ENCODE assay signal across 20 mouse cellular contexts in genomic region chr7:144929506-144929905, GRCm38 (mm10). TPM values are rescaled to one million over a fixed set of nuclear protein-coding genes. Genes with fewer than 3 reads are reported as not detected.
A peak's percentile ranks its signal among the peaks of the same experiment; 100 is the strongest.
DNase-seq lines count a peak whose midpoint lies in the region; ATAC-seq and TF ChIP-seq lines count a peak whose summit lies in the region.
"Had no signal": no experiment of that assay in that cellular context is flagged by ENCODE, and none has a peak within 500 bp of the region (broad histone marks: within the 10 kb centered on the region; RNA-seq: fewer than 3 reads in every experiment).

No protein-coding gene starts in this region.

- TF ChIP-seq CTCF in embryonic fibroblast, embryonic 13.5 days (IDR thresholded peaks at IDR 0.05; ENCODE audit: borderline replicate concordance, insufficient read depth, low read length), result no peak

- peak; percentile 90 for DNase-seq in heart, adult 11 months
- no peak for DNase-seq in heart, adult 18-20 months
- peak; percentile 25 for DNase-seq in lung, postnatal 36 days
- DNase-seq in lung, postnatal 25 days (ENCODE audit: low spot score), result no peak
- DNase-seq in 416B (ENCODE audit: low read depth), result peak; percentile 33
- DNase-seq: adrenal gland, postnatal 25 days; cerebellum, adult 8-10 months; heart, postnatal 4 days; layer of hippocampus, postnatal 36 days; thymus, adult 18-20 months had no signal

- no peak overlapping the region for H3K27ac ChIP-seq in embryonic fibroblast, embryonic 13.5 days (ENCODE audit: insufficient read depth, low read length)
- H3K27ac ChIP-seq: limb, embryonic 15.5 days had no signal

- H3K4me3 ChIP-seq in embryonic fibroblast, embryonic 13.5 days (ENCODE audit: insufficient read depth, low read length), result no peak overlapping the region
- H3K4me3 ChIP-seq: forebrain, embryonic 12.5 days; limb, embryonic 15.5 days had no signal

- ATAC-seq in granulocyte monocyte progenitor cell, adult 5-6 weeks (replicated peaks; ENCODE audit: poor library complexity, severe bottlenecking), result no peak
- ATAC-seq: inflammation-experienced regulatory T-cells, adult 6 months had no signal

- H3K4me1 ChIP-seq in embryonic fibroblast, embryonic 13.5 days (ENCODE audit: control insufficient read depth, insufficient read depth, low read length), result no peaks in the 10 kb centered on the region

- TF ChIP-seq POLR2A in embryonic fibroblast, embryonic 13.5 days (IDR thresholded peaks at IDR 0.05; ENCODE audit: low read depth, low read length), result 0 out of 2 replicates have a peak, but pooled peaks have one; percentile 21

RNA-seq across cellular contexts. Expression of gene Ccnd1, which starts 10.2 kb away (rescaled TPM):
- 10 to 100 TPM; 38.3 to 62.8 TPM for total RNA-seq in heart, adult 18-20 months (2021)
- 133 and 222 TPM in 2 replicates for polyA plus RNA-seq in embryonic fibroblast, embryonic 13.5 days (2011; ENCODE audit: insufficient read length, low read depth, missing spikeins)
- total RNA-seq in granulocyte monocyte progenitor cell, adult 5-6 weeks (2014; fragmentation: Nextera tagmentation), result 6.0 and 10.6 TPM in 2 replicates
- total RNA-seq in granulocyte monocyte progenitor cell, adult 5-6 weeks (2017), result 6.2 and 8.9 TPM in 2 replicates

RNA-seq across cellular contexts. Expression of gene LTO1, which starts 14.6 kb away (rescaled TPM):
- total RNA-seq in heart, adult 18-20 months (2021), result 10 to 100 TPM; 18.1 to 18.3 TPM
- polyA plus RNA-seq in embryonic fibroblast, embryonic 13.5 days (2011; ENCODE audit: insufficient read length, low read depth, missing spikeins), result 21.2 and 25.5 TPM in 2 replicates
- 13.3 and 20.9 TPM in 2 replicates for total RNA-seq in granulocyte monocyte progenitor cell, adult 5-6 weeks (2014; fragmentation: Nextera tagmentation)
- 16.6 and 20.8 TPM in 2 replicates for total RNA-seq in granulocyte monocyte progenitor cell, adult 5-6 weeks (2017)

RNA-seq across cellular contexts. Expression of gene Fgf15, which starts 33.2 kb away (rescaled TPM):
- total RNA-seq in heart, adult 18-20 months (2021), result not detected
- polyA plus RNA-seq in embryonic fibroblast, embryonic 13.5 days (2011; ENCODE audit: insufficient read length, low read depth, missing spikeins), result not detected in 2 replicates
- total RNA-seq in granulocyte monocyte progenitor cell, adult 5-6 weeks (2014; fragmentation: Nextera tagmentation), result not detected in 2 replicates
- 0.09 TPM in 1 of 2 replicates, not detected in the other for total RNA-seq in granulocyte monocyte progenitor cell, adult 5-6 weeks (2017)
- total RNA-seq: adrenal gland, postnatal 25 days; gastrocnemius, postnatal 4 days; heart, postnatal 4 days; layer of hippocampus, postnatal 36 days; left cerebral cortex, postnatal 25 days; neutrophil, adult 5-6 weeks had no signal
- polyA plus RNA-seq: heart, embryonic 14.5 days; inflammation-experienced regulatory T-cells, adult 6 months; limb, embryonic 15.5 days; lung, embryonic 16.5 days had no signal

Comparison
In these comparisons a context has a peak if more than half of its experiments do, and no peak if none do; other contexts are left out.
1. DNase-seq: peak in heart, adult 11 months (single experiment), lung, postnatal 36 days (single experiment) and 416B (single experiment); none in heart, adult 18-20 months (0 of 2) and lung, postnatal 25 days (single experiment).